Mouse (Mus musculus): ENCODE measurements around the gene Cox7a1. TPM values are rescaled to one million over a fixed set of nuclear protein-coding genes. Genes with fewer than 3 reads are reported as not detected.

The Cox7a1 gene
- total RNA-seq (2023): not detected

GRCm38 (mm10) chr7:30183879-30184289 is at the start of gene Cox7a1:
Gene Cox7a1, plus strand, starts transcription at chr7:30184144.

GRCm38 (mm10) chr7:30169583-30170282 is 14.2 kb upstream of the Cox7a1 start, which contains the start of gene Zfp146:
Gene Zfp146, minus strand, starts transcription at chr7:30169750.

GRCm38 (mm10) chr7:30198481-30198971 is 14.6 kb downstream of the Cox7a1 start, which contains the start of gene Capns1:
Gene Capns1, minus strand, starts transcription at chr7:30198811.

GRCm38 (mm10) chr7:30231669-30232454 is 47.9 kb downstream of the Cox7a1 start, which contains the start of the genes Polr2i and Tbcb:
Gene Polr2i, plus strand, starts transcription at chr7:30231948.
Gene Tbcb, minus strand, starts transcription at chr7:30232272.

GRCm38 (mm10) chr7:30235625-30236024 is 51.7 kb downstream of the Cox7a1 start, which contains the start of gene Ovol3:
Gene Ovol3, minus strand, starts transcription at chr7:30235725.

Other genes with a start within 250 kb of the Cox7a1 start
- gene Zfp74, start 230.1 kb upstream of the Cox7a1 start, total RNA-seq (2023): 8.1 TPM
- 12.8 TPM for gene Zfp568, start 200.2 kb upstream of the Cox7a1 start, total RNA-seq (2023)
- 2.0 TPM for gene Zfp14, start 132.8 kb upstream of the Cox7a1 start, total RNA-seq (2023)
- gene Zfp82, start 111.2 kb upstream of the Cox7a1 start, total RNA-seq (2023): 4.0 TPM
- gene Gm26920, start 93.7 kb upstream of the Cox7a1 start, total RNA-seq (2023): not detected
- gene Zfp566, start 93.6 kb upstream of the Cox7a1 start, total RNA-seq (2023): 9.0 TPM
- gene Zfp260, start 89.4 kb upstream of the Cox7a1 start, total RNA-seq (2023): 55.2 TPM
- gene Zfp382, start 62.2 kb upstream of the Cox7a1 start, total RNA-seq (2023): 5.2 TPM
- 41.9 TPM for gene Zfp146, start 14.4 kb upstream of the Cox7a1 start, total RNA-seq (2023)
- 123 TPM for gene Capns1, start 14.7 kb downstream of the Cox7a1 start, total RNA-seq (2023)
- 23.6 TPM for gene Polr2i, start 47.8 kb downstream of the Cox7a1 start, total RNA-seq (2023)
- gene Tbcb, start 48.1 kb downstream of the Cox7a1 start, total RNA-seq (2023): 25.8 TPM
- gene Ovol3, start 51.6 kb downstream of the Cox7a1 start, total RNA-seq (2023): not detected
- gene Thap8, start 96.0 kb downstream of the Cox7a1 start, total RNA-seq (2023): 0.64 TPM
- gene Wdr62, start 96.3 kb downstream of the Cox7a1 start, total RNA-seq (2023): 5.8 TPM
- 0.53 TPM for gene Clip3, start 107.6 kb downstream of the Cox7a1 start, total RNA-seq (2023)
- gene Alkbh6, start 124.6 kb downstream of the Cox7a1 start, total RNA-seq (2023): 64.0 TPM
- gene Syne4, start 130.7 kb downstream of the Cox7a1 start, total RNA-seq (2023): 6.4 TPM
- 5.8 TPM for gene E130208F15Rik, start 137.6 kb downstream of the Cox7a1 start, total RNA-seq (2023)
- 14.3 TPM for gene Sdhaf1, start 139.8 kb downstream of the Cox7a1 start, total RNA-seq (2023)
- not detected for gene Lrfn3, start 178.6 kb downstream of the Cox7a1 start, total RNA-seq (2023)
- 30.8 TPM for gene Tyrobp, start 229.6 kb downstream of the Cox7a1 start, total RNA-seq (2023)
- gene Hcst, start 235.7 kb downstream of the Cox7a1 start, total RNA-seq (2023): 153 TPM
- gene Nfkbid, start 237.6 kb downstream of the Cox7a1 start, total RNA-seq (2023): 83.8 TPM